Mouse (Mus musculus) forebrain, embryonic 13.5 days (tissue): ENCODE measurements at regions not wholly inside any gene's neighbourhood (a gene's known extent, or its start where the extent isn't known, plus 50 kb on each side); places are given as distances from the start of the nearest gene placed in this dataset.

ENCODE experiments used
- ATAC-seq: fragments of 200-750 bp; cut with Nextera tagmentation; 2 replicates; pipeline ENCODE4 v1.8.0; 2017
- H3K27ac ChIP-seq: fragments of 300-500 bp; sonication (generic); 2 replicates; pipeline ENCODE4 v1.5.1; 2015; ENCODE audit warnings: inconsistent platforms, mild to moderate bottlenecking, moderate library complexity
- H3K27me3 ChIP-seq: fragments of 300-500 bp; sonication (generic); 2 replicates; pipeline ENCODE4 v1.6.1; 2015; ENCODE audit warnings: mild to moderate bottlenecking, inconsistent platforms
- H3K36me3 ChIP-seq: fragments of 300-500 bp; sonication (generic); 2 replicates; pipeline ENCODE4 v1.6.1; 2015; ENCODE audit warnings: mild to moderate bottlenecking, inconsistent platforms; ENCODE audit not compliant: poor library complexity, severe bottlenecking
- H3K4me1 ChIP-seq: fragments of 300-500 bp; sonication (generic); 2 replicates; pipeline ENCODE4 v1.6.1; 2015; ENCODE audit warnings: inconsistent platforms
- H3K4me2 ChIP-seq: fragments of 300-500 bp; sonication (generic); 2 replicates; pipeline ENCODE4 v1.6.1; 2015; ENCODE audit warnings: inconsistent platforms, mild to moderate bottlenecking, moderate library complexity
- H3K4me3 ChIP-seq: fragments of 300-500 bp; sonication (generic); 2 replicates; pipeline ENCODE4 v1.5.1; 2015; ENCODE audit warnings: mild to moderate bottlenecking, inconsistent platforms
- H3K9ac ChIP-seq: fragments of 300-500 bp; sonication (generic); 2 replicates; pipeline ENCODE4 v1.6.1; 2015; ENCODE audit warnings: mild to moderate bottlenecking, inconsistent platforms
- H3K9me3 ChIP-seq: fragments of 300-500 bp; sonication (generic); replicated peaks from 2 replicates; pipeline ENCODE4 v1.6.1; 2016; ENCODE audit warnings: inconsistent platforms
- WGBS: fragments of 180-500 bp; shearing (Covaris S2); methylation state at CpG from one replicate; pipeline ENCODE4 v1.1.7; 2015; 5-methylcytosine and 5-hydroxymethylcytosine counted together

DNA sequence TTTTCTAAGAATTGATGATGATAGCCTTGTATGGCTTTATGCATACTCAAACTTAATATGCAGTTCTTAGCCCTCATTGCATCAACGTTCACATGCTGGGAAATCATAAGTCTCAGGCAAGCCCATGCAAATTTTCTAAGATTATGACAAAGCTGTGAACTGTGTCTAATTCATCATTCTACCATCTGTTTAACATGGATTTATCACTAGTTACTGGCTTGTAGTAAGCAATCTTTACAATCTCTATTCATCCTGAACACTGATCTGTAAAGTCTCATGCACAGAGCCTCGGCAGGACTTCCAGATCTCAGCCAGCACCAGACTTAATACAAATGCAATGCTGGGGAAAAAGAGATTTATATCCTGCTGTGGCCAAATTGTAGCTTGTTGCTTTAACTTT is 6702.1 kb downstream of the 9330182O14Rik start:
- H3K9ac ChIP-seq = no peak overlapping the region
- H3K27me3 ChIP-seq = no peaks in the 10 kb centered on the region
- H3K36me3 ChIP-seq = no peaks in the 10 kb centered on the region
- no peaks in the 10 kb centered on the region for H3K9me3 ChIP-seq
- H3K4me3 ChIP-seq = no peak overlapping the region
- no peaks in the 10 kb centered on the region for H3K4me1 ChIP-seq
- H3K27ac ChIP-seq = no peak overlapping the region
- no peak overlapping the region for H3K4me2 ChIP-seq
- ATAC-seq = no peak
- WGBS = 58% methylated on average over 2 of the region's 2 CpGs

DNA sequence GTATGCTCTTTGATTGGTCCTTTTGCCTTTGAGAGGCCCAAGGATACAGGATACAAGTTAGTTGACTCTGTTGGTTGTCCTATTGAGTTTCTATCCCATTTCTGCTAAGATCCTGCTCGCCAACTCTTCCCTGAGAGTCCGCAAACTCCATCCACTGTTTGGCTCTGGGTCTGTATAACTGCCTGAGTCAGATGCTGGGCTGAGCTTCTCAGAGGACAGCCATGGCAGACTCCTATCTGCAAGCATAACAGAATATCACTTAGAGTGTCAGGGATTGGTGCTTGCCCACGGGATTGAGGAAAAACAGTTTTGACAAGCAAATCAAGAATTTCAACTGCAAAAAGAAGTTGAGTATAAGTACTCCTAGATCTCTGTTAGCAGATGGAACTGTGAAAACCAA is 6703.9 kb downstream of the 9330182O14Rik start:
- no peaks in the 10 kb centered on the region for H3K4me1 ChIP-seq
- H3K4me3 ChIP-seq = no peak overlapping the region
- ATAC-seq = no peak
- H3K9ac ChIP-seq = no peak overlapping the region
- H3K27me3 ChIP-seq = no peaks in the 10 kb centered on the region
- 85% methylated on average over 3 of the region's 3 CpGs for WGBS
- no peaks in the 10 kb centered on the region for H3K36me3 ChIP-seq
- H3K9me3 ChIP-seq = no peaks in the 10 kb centered on the region
- no peak overlapping the region for H3K4me2 ChIP-seq
- H3K27ac ChIP-seq = no peak overlapping the region

DNA sequence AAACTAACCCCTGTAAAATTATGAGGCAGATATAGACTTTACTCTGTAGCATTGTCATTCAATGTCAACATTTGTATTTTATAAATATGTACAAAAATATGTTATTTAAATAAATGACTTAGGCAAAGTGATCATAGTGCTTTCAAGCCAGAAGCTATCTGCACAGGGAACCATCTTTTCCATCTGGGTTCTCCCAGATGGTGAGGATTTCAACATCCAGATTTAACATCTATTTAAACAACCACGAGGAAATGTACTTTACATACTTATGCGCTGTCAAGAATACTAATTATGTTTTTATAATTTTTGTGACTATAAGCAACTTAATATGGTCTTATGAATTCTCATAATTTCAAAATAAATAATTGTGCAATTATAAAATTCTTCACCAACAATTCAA is 6715.4 kb downstream of the 9330182O14Rik start:
- no peak overlapping the region for H3K27ac ChIP-seq
- H3K27me3 ChIP-seq = no peaks in the 10 kb centered on the region
- 82% methylated on average over 2 of the region's 2 CpGs for WGBS
- H3K4me2 ChIP-seq = no peak overlapping the region
- H3K9me3 ChIP-seq = no peaks in the 10 kb centered on the region
- peak; percentile 33; the same call in 1 of the 2 replicates for ATAC-seq
- H3K36me3 ChIP-seq = no peaks in the 10 kb centered on the region
- no peak overlapping the region for H3K4me3 ChIP-seq
- no peak overlapping the region for H3K9ac ChIP-seq
- H3K4me1 ChIP-seq = no peaks in the 10 kb centered on the region
